Mouse (Mus musculus) erythroblast, embryonic 14.5 days (primary cell): ENCODE data around the gene Tbl2.

ENCODE experiments used
- GATA1 ChIP-seq: IDR thresholded peaks from 2 replicates; pipeline ENCODE4 v1.6.1; 2012; ENCODE audit warnings: low read length, inconsistent platforms, mixed read lengths
- TAL1 ChIP-seq: IDR thresholded peaks from 3 replicates; pipeline ENCODE4 v1.6.1; 2012; ENCODE audit warnings: low read length, inconsistent platforms, mixed read lengths

- TF ChIP-seq TAL1 (no peak), GATA1 (no peak)
Measured at GRCm38 (mm10) chr5:135208197-135208596, 58.7 kb downstream of the Tbl2 start.
